Mouse (Mus musculus) hindbrain, embryonic 13.5 days (tissue): Measurements from ENCODE around the gene Mark2. TPM values are rescaled to one million over a fixed set of nuclear protein-coding genes. Genes with fewer than 3 reads are reported as not detected.

Experiments used
- ATAC-seq: fragments of 200-750 bp; cut with Nextera tagmentation; 2 replicates; pipeline ENCODE4 v1.8.0; 2017; ENCODE audit warnings: moderate TSS enrichment; ENCODE audit not compliant: low FRiP score
- H3K27ac ChIP-seq: fragments of 300-500 bp; sonication (generic); 2 replicates; pipeline ENCODE4 v1.5.1; 2015; ENCODE audit warnings: inconsistent platforms, mild to moderate bottlenecking, moderate library complexity
- H3K27me3 ChIP-seq: fragments of 300-500 bp; sonication (generic); 2 replicates; pipeline ENCODE4 v1.6.1; 2015; ENCODE audit warnings: mild to moderate bottlenecking, inconsistent platforms
- H3K36me3 ChIP-seq: fragments of 300-500 bp; sonication (generic); 2 replicates; pipeline ENCODE4 v1.6.1; 2015; ENCODE audit warnings: mild to moderate bottlenecking, inconsistent platforms
- H3K4me1 ChIP-seq: fragments of 300-500 bp; sonication (generic); replicated peaks from 2 replicates; pipeline ENCODE4 v1.6.1; 2015; ENCODE audit warnings: inconsistent platforms
- H3K4me2 ChIP-seq: fragments of 300-500 bp; sonication (generic); 2 replicates; pipeline ENCODE4 v1.6.1; 2015; ENCODE audit warnings: inconsistent platforms, mild to moderate bottlenecking, moderate library complexity
- H3K4me3 ChIP-seq: fragments of 300-500 bp; sonication (generic); 2 replicates; pipeline ENCODE4 v1.5.1; 2015; ENCODE audit warnings: mild to moderate bottlenecking, inconsistent platforms
- H3K9ac ChIP-seq: fragments of 300-500 bp; sonication (generic); 2 replicates; pipeline ENCODE4 v1.6.1; 2015; ENCODE audit warnings: mild to moderate bottlenecking, inconsistent platforms
- H3K9me3 ChIP-seq: fragments of 300-500 bp; sonication (generic); 2 replicates; pipeline ENCODE4 v1.6.1; 2016; ENCODE audit warnings: inconsistent platforms
- WGBS: fragments of 180-500 bp; shearing (Covaris S2); methylation state at CpG from one replicate; pipeline ENCODE4 v1.1.7; 2015; 5-methylcytosine and 5-hydroxymethylcytosine counted together
- polyA plus RNA-seq: library from polyadenylated mRNA; unstranded; fragments of >200 nt; fragmentation: Nextera tagmentation; extraction: Ambion mirVana; gene quantifications from 2 replicates; pipeline ENCODE4 v1.2.1, GENCODE M21; 2015

The Mark2 gene
- polyA plus RNA-seq, 1 experiment from 2014 or later: 40.9 TPM

GRCm38 (mm10) chr19:7317716-7318115, 23.9 kb downstream of the Mark2 start:
- no peak overlapping the region for H3K9ac ChIP-seq
- no peak overlapping the region for H3K4me3 ChIP-seq
- ATAC-seq: no peak
- H3K27me3 ChIP-seq: no peaks in the 10 kb centered on the region
- peaks cover 31% of the 10 kb centered on the region for H3K4me1 ChIP-seq
- WGBS: 86% methylated on average over 4 of the region's 4 CpGs
- H3K9me3 ChIP-seq: no peaks in the 10 kb centered on the region
- H3K27ac ChIP-seq: no peak overlapping the region
- H3K36me3 ChIP-seq: no peaks in the 10 kb centered on the region
- no peak overlapping the region for H3K4me2 ChIP-seq

- Histone ChIP-seq H3K4me2 (no peak overlapping the region), H3K27me3 (no peaks in the 10 kb centered on the region), H3K9ac (no peak overlapping the region), H3K4me3 (no peak overlapping the region), H3K27ac (no peak overlapping the region), H3K9me3 (no peaks in the 10 kb centered on the region), H3K4me1 (peaks cover 31% of the 10 kb centered on the region), H3K36me3 (no peaks in the 10 kb centered on the region)
- no peak for ATAC-seq
- WGBS: 90% methylated on average over 4 of the region's 4 CpGs
These were observed 24.8 kb downstream of the Mark2 start for GRCm38 (mm10) chr19:7316822-7317221.

- H3K4me2 ChIP-seq: no peak overlapping the region
- no peak overlapping the region for H3K9ac ChIP-seq
- no peaks in the 10 kb centered on the region for H3K36me3 ChIP-seq
- no peak for ATAC-seq
- no peaks in the 10 kb centered on the region for H3K9me3 ChIP-seq
- peaks cover 42% of the 10 kb centered on the region for H3K4me1 ChIP-seq
- no peaks in the 10 kb centered on the region for H3K27me3 ChIP-seq
- no peak overlapping the region for H3K4me3 ChIP-seq
- no peak overlapping the region for H3K27ac ChIP-seq
- 88% methylated on average over 4 of the region's 4 CpGs for WGBS
These were observed 26.1 kb downstream of the Mark2 start for GRCm38 (mm10) chr19:7315587-7315984.

GRCm38 (mm10) chr19:7314976-7315586, 26.6 kb downstream of the Mark2 start:
- no peak for ATAC-seq
- Histone ChIP-seq H3K4me2 (no peak overlapping the region), H3K4me3 (no peak overlapping the region), H3K9me3 (no peaks in the 10 kb centered on the region), H3K36me3 (no peaks in the 10 kb centered on the region), H3K4me1 (peaks cover 47% of the 10 kb centered on the region), H3K27me3 (no peaks in the 10 kb centered on the region), H3K9ac (no peak overlapping the region), H3K27ac (peak overlapping the region; percentile 52; the same call in 1 of the 2 replicates)
- 82% methylated on average over 8 of the region's 8 CpGs for WGBS

- no peaks in the 10 kb centered on the region for H3K36me3 ChIP-seq
- ATAC-seq: no peak
- no peak overlapping the region for H3K9ac ChIP-seq
- WGBS: 80% methylated on average over 2 of the region's 2 CpGs
- no peaks in the 10 kb centered on the region for H3K9me3 ChIP-seq
- H3K4me3 ChIP-seq: no peak overlapping the region
- no peak overlapping the region for H3K4me2 ChIP-seq
- no peaks in the 10 kb centered on the region for H3K27me3 ChIP-seq
- H3K27ac ChIP-seq: no peak overlapping the region
- H3K4me1 ChIP-seq: peaks cover 61% of the 10 kb centered on the region
These were observed 28.0 kb downstream of the Mark2 start for GRCm38 (mm10) chr19:7313660-7314059.

GRCm38 (mm10) chr19:7311306-7311705, 30.4 kb downstream of the Mark2 start:
- H3K9me3 ChIP-seq: no peaks in the 10 kb centered on the region
- ATAC-seq: no peak
- H3K4me1 ChIP-seq: peaks cover 72% of the 10 kb centered on the region
- no peak overlapping the region for H3K4me2 ChIP-seq
- H3K27ac ChIP-seq: no peak overlapping the region
- no peak overlapping the region for H3K4me3 ChIP-seq
- 50% methylated on average over 10 of the region's 10 CpGs for WGBS
- no peak overlapping the region for H3K9ac ChIP-seq
- no peaks in the 10 kb centered on the region for H3K27me3 ChIP-seq
- H3K36me3 ChIP-seq: no peaks in the 10 kb centered on the region

- no peaks in the 10 kb centered on the region for H3K36me3 ChIP-seq
- H3K4me1 ChIP-seq: peaks cover 69% of the 10 kb centered on the region
- no peak for ATAC-seq
- no peak overlapping the region for H3K27ac ChIP-seq
- WGBS: 27% methylated on average over 5 of the region's 5 CpGs
- H3K9me3 ChIP-seq: no peaks in the 10 kb centered on the region
- H3K27me3 ChIP-seq: no peaks in the 10 kb centered on the region
- no peak overlapping the region for H3K4me3 ChIP-seq
- H3K4me2 ChIP-seq: no peak overlapping the region
- H3K9ac ChIP-seq: peak overlapping the region; percentile 35; the same call in 1 of the 2 replicates
These were observed 31.0 kb downstream of the Mark2 start for GRCm38 (mm10) chr19:7310704-7311103.

GRCm38 (mm10) chr19:7309738-7310330, 31.8 kb downstream of the Mark2 start:
- no peak overlapping the region for H3K4me2 ChIP-seq
- peaks cover 62% of the 10 kb centered on the region for H3K4me1 ChIP-seq
- WGBS: 74% methylated on average over 2 of the region's 2 CpGs
- ATAC-seq: no peak
- no peak overlapping the region for H3K27ac ChIP-seq
- no peak overlapping the region for H3K9ac ChIP-seq
- no peaks in the 10 kb centered on the region for H3K9me3 ChIP-seq
- no peaks in the 10 kb centered on the region for H3K27me3 ChIP-seq
- H3K4me3 ChIP-seq: no peak overlapping the region
- no peaks in the 10 kb centered on the region for H3K36me3 ChIP-seq

GRCm38 (mm10) chr19:7307995-7308770, 33.5 kb downstream of the Mark2 start:
- H3K27me3 ChIP-seq: no peaks in the 10 kb centered on the region

GRCm38 (mm10) chr19:7306968-7307367, 34.7 kb downstream of the Mark2 start:
- Histone ChIP-seq H3K9me3 (no peaks in the 10 kb centered on the region), H3K4me3 (no peak overlapping the region), H3K4me1 (peaks cover 55% of the 10 kb centered on the region), H3K4me2 (no peak overlapping the region), H3K27ac (no peak overlapping the region), H3K9ac (no peak overlapping the region), H3K36me3 (no peaks in the 10 kb centered on the region), H3K27me3 (no peaks in the 10 kb centered on the region)
- 70% methylated on average over 3 of the region's 3 CpGs for WGBS
- no peak for ATAC-seq

More at GRCm38 (mm10) chr19:7307995-7308770, 33.5 kb downstream of the Mark2 start:
- H3K4me3 ChIP-seq: no peak overlapping the region
- H3K36me3 ChIP-seq: no peaks in the 10 kb centered on the region
- peak overlapping the region; percentile 43; the same call in 1 of the 2 replicates for H3K9ac ChIP-seq
- no peaks in the 10 kb centered on the region for H3K9me3 ChIP-seq
- peaks cover 55% of the 10 kb centered on the region for H3K4me1 ChIP-seq
- no peak overlapping the region for H3K4me2 ChIP-seq
- ATAC-seq: peak; percentile 51; the same call in 1 of the 2 replicates
- WGBS: 54% methylated on average over 8 of the region's 8 CpGs
- H3K27ac ChIP-seq: peak overlapping the region; percentile 25

- peaks cover 45% of the 10 kb centered on the region for H3K4me1 ChIP-seq
- no peak overlapping the region for H3K4me2 ChIP-seq
- no peak overlapping the region for H3K27ac ChIP-seq
- no peak overlapping the region for H3K9ac ChIP-seq
- no peaks in the 10 kb centered on the region for H3K9me3 ChIP-seq
- H3K36me3 ChIP-seq: no peaks in the 10 kb centered on the region
- no peaks in the 10 kb centered on the region for H3K27me3 ChIP-seq
- WGBS: 86% methylated on average over 11 of the region's 11 CpGs
- no peak overlapping the region for H3K4me3 ChIP-seq
- no peak for ATAC-seq
These were observed 36.0 kb downstream of the Mark2 start for GRCm38 (mm10) chr19:7305380-7306310.

GRCm38 (mm10) chr19:7304801-7305200, 36.9 kb downstream of the Mark2 start:
- H3K27ac ChIP-seq: no peak overlapping the region
- H3K9ac ChIP-seq: no peak overlapping the region
- H3K27me3 ChIP-seq: no peaks in the 10 kb centered on the region
- peaks cover 36% of the 10 kb centered on the region for H3K4me1 ChIP-seq
- H3K9me3 ChIP-seq: no peaks in the 10 kb centered on the region
- 0 out of 2 replicates have a peak, but pooled peaks cover 2% of the 10 kb centered on the region for H3K36me3 ChIP-seq
- no peak overlapping the region for H3K4me2 ChIP-seq
- WGBS: 83% methylated on average over 2 of the region's 2 CpGs
- ATAC-seq: no peak
- no peak overlapping the region for H3K4me3 ChIP-seq
